Comparison of ENCODE assay signal across 22 mouse cellular contexts in the genomic region with DNA sequence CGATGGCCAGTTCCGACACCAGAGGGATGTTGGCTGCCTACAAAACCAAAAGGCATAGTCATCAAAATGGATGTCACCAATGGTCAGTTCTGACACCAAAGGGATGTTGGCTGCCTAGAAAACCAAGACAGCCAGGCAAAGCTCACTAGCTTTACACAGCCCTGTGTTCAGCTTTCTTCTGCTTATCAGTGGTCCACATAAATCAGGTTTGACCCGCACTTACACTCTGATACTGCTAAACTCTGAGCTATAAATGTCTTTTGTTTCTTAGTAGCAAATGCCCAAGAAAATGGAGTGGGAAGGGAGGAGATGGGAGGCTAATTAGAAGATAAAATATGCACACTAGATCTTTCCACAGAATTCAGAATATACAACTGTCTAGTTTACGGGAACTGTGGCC.
"Had no signal": no experiment of that assay in that cellular context is flagged by ENCODE, and none has a peak within 500 bp of the region (broad histone marks: within the 10 kb centered on the region; RNA-seq: fewer than 3 reads in every experiment).

No protein-coding gene starts in this region.

- H3K27ac ChIP-seq: gastrocnemius, adult 2 months; heart, embryonic 10.5 days; hindbrain, embryonic 10.5 days; hindbrain, embryonic 12.5 days; hindbrain, embryonic 14.5 days; intestine, embryonic 15.5 days; layer of hippocampus, adult 2 months; left cerebral cortex, adult 2 months; limb, embryonic 13.5 days; limb, embryonic 15.5 days; liver, embryonic 12.5 days; liver, embryonic 14.5 days had no signal

- H3K4me1 ChIP-seq: heart, embryonic 10.5 days; heart, embryonic 12.5 days; hindbrain, embryonic 12.5 days; intestine, embryonic 15.5 days; limb, embryonic 15.5 days; liver, embryonic 12.5 days had no signal

- ATAC-seq: forebrain, embryonic 16.5 days; hindbrain, embryonic 16.5 days; inflammation-experienced regulatory T-cells, adult 6 months; intestine, embryonic 15.5 days; intestine, postnatal 0 days; liver, embryonic 12.5 days had no signal

- H3K4me3 ChIP-seq: gastrocnemius, adult 2 months; heart, embryonic 10.5 days; heart, embryonic 12.5 days; hindbrain, embryonic 10.5 days; hindbrain, embryonic 12.5 days; intestine, embryonic 15.5 days; layer of hippocampus, adult 2 months; left cerebral cortex, adult 2 months; limb, embryonic 13.5 days; limb, embryonic 15.5 days; liver, embryonic 12.5 days had no signal

- H3K9ac ChIP-seq: heart, embryonic 12.5 days; hindbrain, embryonic 12.5 days; hindbrain, embryonic 14.5 days; intestine, embryonic 15.5 days; limb, embryonic 13.5 days; limb, embryonic 15.5 days; liver, embryonic 12.5 days; liver, embryonic 14.5 days had no signal

- DNase-seq: gastrocnemius, adult 2 months; gastrocnemius, postnatal 10 days; gastrocnemius, postnatal 25 days; heart, adult 18-20 months; heart, postnatal 10 days; heart, postnatal 4 days had no signal

- H3K4me2 ChIP-seq: heart, embryonic 12.5 days; hindbrain, embryonic 12.5 days; hindbrain, embryonic 14.5 days; intestine, embryonic 15.5 days; limb, embryonic 13.5 days; limb, embryonic 15.5 days; liver, embryonic 12.5 days had no signal

- H3K9me3 ChIP-seq: heart, embryonic 10.5 days; heart, embryonic 12.5 days; hindbrain, embryonic 10.5 days; hindbrain, embryonic 12.5 days; intestine, embryonic 15.5 days; limb, embryonic 13.5 days; limb, embryonic 15.5 days; liver, embryonic 12.5 days had no signal

- H3K27me3 ChIP-seq: heart, embryonic 12.5 days; hindbrain, embryonic 12.5 days; intestine, embryonic 15.5 days; liver, embryonic 12.5 days had no signal

- H3K36me3 ChIP-seq: heart, embryonic 10.5 days; heart, embryonic 12.5 days; hindbrain, embryonic 10.5 days; hindbrain, embryonic 12.5 days; intestine, embryonic 15.5 days; limb, embryonic 13.5 days; limb, embryonic 15.5 days; liver, embryonic 12.5 days had no signal
